Mouse (Mus musculus) brain, adult 10 weeks (tissue): ENCODE measurements around the gene Olfr215. TPM values are rescaled to one million over a fixed set of nuclear protein-coding genes. Genes with fewer than 3 reads are reported as not detected.

Experiments used
- polyA plus RNA-seq: library from polyadenylated mRNA; stranded (reverse); fragments of 350-450 nt; fragmentation: Illumina TruSeq; extraction: RNeasy Lipid Tissue Mini Kit (QIAGEN cat#74804); gene quantifications from one replicate; pipeline ENCODE4 v1.2.3, GENCODE M21; 2015; ENCODE audit warnings: low read depth, low replicate concordance

The Olfr215 gene
- not detected for polyA plus RNA-seq

DNA sequence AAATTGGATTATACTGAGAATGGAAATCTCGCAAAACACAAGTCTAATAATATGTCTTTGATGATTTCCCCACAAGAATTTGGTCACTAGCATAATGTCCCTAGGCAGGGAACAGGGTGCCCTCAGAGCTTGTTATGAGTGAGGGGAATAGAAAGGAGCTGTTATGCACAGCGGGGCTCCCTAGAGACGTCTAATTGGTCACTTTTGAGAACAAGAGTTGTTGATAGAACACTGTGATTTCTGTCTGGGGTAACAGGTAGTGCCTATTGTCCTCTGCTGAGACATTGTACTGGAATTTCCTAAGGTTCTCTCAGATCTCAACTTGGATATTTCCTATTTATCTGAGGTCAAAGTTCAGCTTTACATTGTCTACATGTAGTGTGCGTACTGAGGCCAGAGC, at the start of gene Olfr215:
Gene Olfr215, minus strand, starts transcription at position 101 of the 400 bp plus-strand sequence.

DNA sequence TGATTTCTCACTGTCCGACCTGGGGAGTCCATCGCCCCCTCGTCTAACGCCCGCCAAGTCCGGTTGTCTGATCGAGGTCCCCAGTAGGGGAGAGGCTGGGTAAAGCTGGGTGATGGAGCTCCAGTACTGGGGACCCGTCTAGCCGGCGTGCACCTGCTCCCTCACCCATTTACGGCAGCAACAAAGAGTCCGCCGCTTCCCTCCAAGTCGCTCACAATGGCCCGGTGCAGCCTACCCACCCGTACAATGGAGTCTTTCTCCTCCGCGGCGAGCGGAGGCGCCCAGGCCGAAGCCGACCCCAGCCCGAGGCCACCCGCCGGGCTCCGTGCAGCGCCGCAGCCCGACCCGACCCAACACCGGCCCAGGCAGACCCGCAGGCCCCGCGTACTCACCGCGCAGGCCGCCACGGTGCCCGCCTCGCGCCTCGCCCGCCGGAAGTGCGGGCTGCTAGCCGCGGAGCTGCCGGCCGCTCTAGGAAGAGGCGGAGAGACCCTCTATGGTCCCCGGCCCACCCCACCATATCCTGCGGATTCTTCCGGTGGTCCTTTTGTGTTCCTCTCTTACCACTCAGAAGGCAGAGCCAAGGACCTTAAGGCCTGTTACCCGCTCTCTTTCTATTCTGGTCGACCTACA, 44.7 kb upstream of the Olfr215 start, which contains the start of gene Zfp422:
Gene Zfp422, minus strand, starts transcription at position 461 of the 633 bp plus-strand sequence.

GRCm38 (mm10) chr6:116553935-116554334, 30.1 kb downstream of the Olfr215 start, which contains the start of gene Olfr214:
TSS of gene Olfr214 (plus strand) at chr6:116554235.

GRCm38 (mm10) chr6:116550841-116551240, 33.2 kb downstream of the Olfr215 start, which contains the start of gene Gm5580:
TSS of gene Gm5580 (plus strand) at chr6:116551141.

DNA sequence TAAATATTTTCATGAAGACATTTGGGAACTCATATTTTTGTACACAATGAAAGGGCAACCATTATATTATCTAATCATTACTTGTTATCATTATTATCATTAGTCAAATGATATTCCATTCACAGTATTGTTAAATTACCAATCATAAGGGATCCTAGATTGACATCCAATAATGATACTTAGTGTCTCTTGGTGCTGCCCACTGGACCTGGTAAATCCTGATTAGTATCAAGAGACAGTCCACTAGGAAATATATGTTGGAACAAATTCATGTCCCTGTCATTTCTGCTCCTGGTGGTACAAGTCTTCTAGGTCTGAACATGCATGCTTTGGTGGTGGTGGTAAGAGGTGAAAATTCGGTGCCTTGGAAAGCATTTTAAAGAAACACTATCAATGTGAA, 45.8 kb downstream of the Olfr215 start, which contains the start of gene Olfr213:
Gene Olfr213, plus strand, starts transcription at position 301 of the 400 bp plus-strand sequence.

Other genes starting within 250 kb of the Olfr215 start
- gene March8, start 246.2 kb downstream of the Olfr215 start, polyA plus RNA-seq: 54.7 TPM
- 1.4 TPM for gene Alox5, start 123.0 kb downstream of the Olfr215 start, polyA plus RNA-seq
- gene Olfr211, start 95.1 kb downstream of the Olfr215 start, polyA plus RNA-seq: not detected
- gene Olfr212, start 77.7 kb downstream of the Olfr215 start, polyA plus RNA-seq: not detected
- not detected for gene Olfr213, start 45.7 kb downstream of the Olfr215 start, polyA plus RNA-seq
- not detected for gene Gm5580, start 33.1 kb downstream of the Olfr215 start, polyA plus RNA-seq
- not detected for gene Olfr214, start 30.0 kb downstream of the Olfr215 start, polyA plus RNA-seq
- gene Zfp422, start 44.8 kb upstream of the Olfr215 start, polyA plus RNA-seq: 28.3 TPM
- 4.2 TPM for gene Depp1, start 66.4 kb upstream of the Olfr215 start, polyA plus RNA-seq
- 7.2 TPM for gene Rassf4, start 89.8 kb upstream of the Olfr215 start, polyA plus RNA-seq
- 0.88 TPM for gene Tmem72, start 132.7 kb upstream of the Olfr215 start, polyA plus RNA-seq